Mouse (Mus musculus) E14TG2a.4 (cell line): ENCODE data around the gene Depp1.

Experiments used
- H3K27me3 ChIP-seq: 2 replicates; pipeline ENCODE4 v1.6.1; 2014; ENCODE audit warnings: low read length, control low read depth; ENCODE audit not compliant: insufficient read depth
- H3K36me3 ChIP-seq: 2 replicates; pipeline ENCODE4 v1.6.1; 2014; ENCODE audit warnings: low read length, control low read depth; ENCODE audit not compliant: insufficient read depth
- H3K4me1 ChIP-seq: replicated peaks from 2 replicates; pipeline ENCODE4 v1.6.1; 2014; ENCODE audit warnings: low read depth, low read length, control low read depth
- H3K4me3 ChIP-seq: replicated peaks from 2 replicates; pipeline ENCODE4 v1.5.1; 2014; ENCODE audit warnings: mild to moderate bottlenecking, low read length
- H3K9me3 ChIP-seq: 2 replicates; pipeline ENCODE4 v1.6.1; 2014; ENCODE audit warnings: low read length, control low read depth
- CTCF ChIP-seq: conservative IDR thresholded peaks from 2 replicates; pipeline ENCODE4 v1.5.1; 2014; ENCODE audit warnings: low read length
- NANOG ChIP-seq: IDR thresholded peaks from 2 replicates; pipeline ENCODE4 v1.6.1; 2014; ENCODE audit warnings: borderline replicate concordance, low read length, mixed read lengths
- POU5F1 ChIP-seq: IDR thresholded peaks from 2 replicates; pipeline ENCODE4 v1.6.1; 2014; ENCODE audit warnings: low read length, borderline replicate concordance

The Depp1 gene

DNA sequence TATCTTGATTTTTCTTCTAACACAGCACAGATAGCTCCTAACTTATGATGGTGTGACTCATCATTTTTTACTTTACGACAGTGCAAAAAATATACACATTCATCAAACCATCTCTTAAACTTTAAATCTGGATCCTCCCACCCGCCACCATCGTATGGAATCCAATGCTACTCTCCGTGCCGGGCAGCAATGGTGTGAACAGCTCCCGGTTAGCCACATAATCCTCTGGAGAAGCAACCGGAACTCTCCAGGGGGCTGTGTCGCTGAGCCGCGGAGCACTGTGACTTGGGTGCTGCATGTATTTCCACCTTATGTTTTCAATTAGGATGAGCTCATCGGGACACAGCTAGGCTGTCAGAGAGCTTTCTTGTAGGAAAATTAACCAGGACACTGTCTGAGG lies 7.5 kb upstream of the Depp1 start:
- Histone ChIP-seq H3K4me3 (no peak overlapping the region), H3K4me1 (peaks cover 25% of the 10 kb centered on the region), H3K9me3 (no peaks in the 10 kb centered on the region), H3K36me3 (no peaks in the 10 kb centered on the region), H3K27me3 (no peaks in the 10 kb centered on the region; the same call in 1 of the 2 replicates)
- TF ChIP-seq CTCF (no peak), NANOG (no peak)

- Histone ChIP-seq H3K9me3 (peaks cover 3% of the 10 kb centered on the region; the same call in 1 of the 2 replicates), H3K4me3 (no peak overlapping the region), H3K4me1 (peaks cover 23% of the 10 kb centered on the region), H3K36me3 (no peaks in the 10 kb centered on the region), H3K27me3 (no peaks in the 10 kb centered on the region; the same call in 1 of the 2 replicates)
- TF ChIP-seq POU5F1 (no peak), CTCF (no peak), NANOG (no peak)
These were observed 6.5 kb upstream of the Depp1 start for GRCm38 (mm10) chr6:116643881-116644280.

- Histone ChIP-seq H3K9me3 (peaks cover 8% of the 10 kb centered on the region), H3K36me3 (no peaks in the 10 kb centered on the region), H3K4me3 (no peak overlapping the region), H3K27me3 (no peaks in the 10 kb centered on the region), H3K4me1 (peaks cover 18% of the 10 kb centered on the region)
- TF ChIP-seq CTCF (no peak), POU5F1 (no peak), NANOG (no peak)
These were observed 6.1 kb upstream of the Depp1 start for GRCm38 (mm10) chr6:116644335-116644734.

GRCm38 (mm10) chr6:116647763-116648162 lies 2.6 kb upstream of the Depp1 start:
- no peaks in the 10 kb centered on the region for H3K36me3 ChIP-seq
- peaks cover 6% of the 10 kb centered on the region; the same call in 1 of the 2 replicates for H3K4me1 ChIP-seq
- TF ChIP-seq POU5F1 (no peak), CTCF (no peak), NANOG (no peak)
- 0 out of 2 replicates have a peak overlapping the region, but pooled peaks have one; percentile 13 for H3K4me3 ChIP-seq
- H3K9me3 ChIP-seq: peaks cover 16% of the 10 kb centered on the region
- no peaks in the 10 kb centered on the region for H3K27me3 ChIP-seq

- Histone ChIP-seq H3K9me3 (peaks cover 16% of the 10 kb centered on the region), H3K36me3 (no peaks in the 10 kb centered on the region)
- TF ChIP-seq NANOG (no peak), CTCF (no peak), POU5F1 (no peak)
These were observed 598 bp upstream of the Depp1 start for GRCm38 (mm10) chr6:116649811-116650210.

DNA sequence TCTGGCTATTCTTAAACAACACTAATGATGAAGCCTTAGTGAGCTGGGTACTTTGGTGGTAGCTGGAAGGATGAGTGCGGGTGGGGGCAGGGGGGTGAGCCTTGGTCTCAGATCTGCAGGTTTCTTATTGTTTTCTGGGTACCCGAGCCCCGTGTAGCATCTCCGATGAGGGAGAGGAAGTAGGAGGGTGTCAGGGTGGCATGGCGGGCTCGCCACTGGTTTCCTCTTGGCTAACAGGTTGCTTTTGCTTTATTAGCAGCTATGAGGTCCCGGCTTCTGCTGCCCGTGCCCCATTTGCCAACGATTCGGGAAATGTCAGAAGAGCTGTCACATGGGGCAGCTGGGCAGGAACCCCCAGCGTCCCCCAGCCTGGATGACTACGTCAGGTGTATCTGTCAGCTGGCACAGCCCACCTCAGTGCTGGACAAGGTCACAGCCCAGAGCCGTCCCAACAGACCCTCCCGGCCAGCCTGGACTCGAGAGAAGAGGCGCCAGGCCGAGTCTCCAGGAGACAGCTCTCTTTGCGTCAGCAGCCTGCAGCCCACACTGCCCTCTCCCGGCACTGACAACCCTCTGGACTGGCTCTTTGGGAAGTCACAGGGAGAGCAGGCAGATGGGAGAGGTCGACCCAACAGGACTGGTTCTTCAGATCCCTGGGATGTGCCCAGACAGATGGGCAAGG lies 1.2 kb downstream of the Depp1 start:
- no peak for TF ChIP-seq POU5F1
- no peak for TF ChIP-seq NANOG
- no peak for TF ChIP-seq CTCF
- peaks cover 4% of the 10 kb centered on the region; the same call in 1 of the 2 replicates for H3K4me1 ChIP-seq
- H3K4me3 ChIP-seq: no peak overlapping the region
- H3K27me3 ChIP-seq: no peaks in the 10 kb centered on the region
- no peaks in the 10 kb centered on the region for H3K36me3 ChIP-seq
- peaks cover 16% of the 10 kb centered on the region for H3K9me3 ChIP-seq

More at GRCm38 (mm10) chr6:116649811-116650210, 598 bp upstream of the Depp1 start:
- Histone ChIP-seq H3K4me3 (no peak overlapping the region), H3K4me1 (peaks cover 4% of the 10 kb centered on the region; the same call in 1 of the 2 replicates), H3K27me3 (no peaks in the 10 kb centered on the region)

DNA sequence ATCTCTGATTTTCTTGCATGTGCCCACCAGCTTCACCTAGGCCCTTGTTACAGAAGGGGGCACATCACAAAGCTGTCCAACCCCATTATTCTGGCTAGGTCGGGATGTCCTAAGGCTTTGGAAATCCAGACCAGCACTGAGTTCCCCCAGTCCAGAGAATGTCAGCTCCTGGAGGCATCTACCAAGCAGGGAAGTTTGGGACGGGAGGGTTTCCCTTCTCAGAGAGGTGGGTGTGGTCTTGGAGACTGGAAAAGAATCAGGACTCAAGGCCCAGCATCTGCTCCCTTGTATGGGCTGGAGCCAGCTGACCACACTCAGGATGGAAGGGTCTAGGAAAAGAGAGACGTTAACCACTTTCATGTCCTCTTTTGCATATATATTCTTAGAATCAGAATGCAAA lies 2.8 kb downstream of the Depp1 start:
- Histone ChIP-seq H3K36me3 (no peaks in the 10 kb centered on the region), H3K4me1 (no peaks in the 10 kb centered on the region), H3K27me3 (no peaks in the 10 kb centered on the region), H3K4me3 (no peak overlapping the region), H3K9me3 (peaks cover 16% of the 10 kb centered on the region)
- TF ChIP-seq NANOG (no peak), POU5F1 (no peak), CTCF (no peak)

- Histone ChIP-seq H3K36me3 (no peaks in the 10 kb centered on the region), H3K4me1 (no peaks in the 10 kb centered on the region), H3K4me3 (no peak overlapping the region), H3K27me3 (no peaks in the 10 kb centered on the region), H3K9me3 (peaks cover 13% of the 10 kb centered on the region)
- peak; percentile 57 for TF ChIP-seq CTCF
- TF ChIP-seq POU5F1: no peak
These were observed 3.5 kb downstream of the Depp1 start for GRCm38 (mm10) chr6:116653684-116654454.
